Mouse (Mus musculus) lung, adult 2 months (tissue): Measurements from ENCODE around the gene Slc13a3. TPM values are rescaled to one million over a fixed set of nuclear protein-coding genes. Genes with fewer than 3 reads are reported as not detected.

ENCODE experiments used
- DNase-seq: peaks from one replicate; pipeline ENCODE4 v3.0.0; 2022
- H3K4me1 ChIP-seq: fragments of 200-500 bp; 2 replicates; pipeline ENCODE4 v1.6.1; 2011; ENCODE audit warnings: low read length; ENCODE audit not compliant: control insufficient read depth, insufficient read depth
- H3K4me3 ChIP-seq: fragments of 200-500 bp; replicated peaks from 2 replicates; pipeline ENCODE3; 2011; ENCODE audit warnings: low read depth, mild to moderate bottlenecking, control low read depth, low read length; ENCODE audit errors: extremely low read depth
- CTCF ChIP-seq: fragments of 200-500 bp; IDR thresholded peaks from 2 replicates; pipeline ENCODE4 v1.5.1; 2011; ENCODE audit warnings: mild to moderate bottlenecking, low read length, control low read depth; ENCODE audit not compliant: insufficient read depth
- POLR2A ChIP-seq: fragments of 200-500 bp; IDR thresholded peaks from 2 replicates; pipeline ENCODE4 v1.6.1; 2011; ENCODE audit warnings: low read depth, mild to moderate bottlenecking, control low read depth, low read length, borderline replicate concordance; ENCODE audit errors: extremely low read depth
- WGBS: fragments of 180-500 bp; shearing (Covaris S2); methylation state at CpG from one replicate; pipeline ENCODE4 v1.1.7; 2018; 5-methylcytosine and 5-hydroxymethylcytosine counted together
- polyA plus RNA-seq: library from polyadenylated mRNA; depleted of rRNA; stranded (reverse); fragments of >200 nt; gene quantifications from 2 replicates; pipeline ENCODE4 v1.2.3, GENCODE M21; 2012

Slc13a3 gene
- polyA plus RNA-seq, 1 experiment: 3.1 TPM

GRCm38 (mm10) chr2:165376001-165376400, 97.0 kb downstream of the Slc13a3 start:
- DNase-seq: no peak
- TF ChIP-seq CTCF (no peak), POLR2A (no peak)
- no peaks in the 10 kb centered on the region for H3K4me1 ChIP-seq
- WGBS: 56% methylated on average over 4 of the region's 4 CpGs
- H3K4me3 ChIP-seq: no peak overlapping the region

- no peak overlapping the region for H3K4me3 ChIP-seq
- DNase-seq: no peak
- no peaks in the 10 kb centered on the region for H3K4me1 ChIP-seq
- WGBS: 86% methylated on average over 5 of the region's 5 CpGs
- no peak for TF ChIP-seq POLR2A
- no peak for TF ChIP-seq CTCF
Measured at GRCm38 (mm10) chr2:165375478-165375877, 97.6 kb downstream of the Slc13a3 start.

GRCm38 (mm10) chr2:165371066-165371465, 102.0 kb downstream of the Slc13a3 start:
- DNase-seq: no peak
- TF ChIP-seq CTCF (no peak), POLR2A (no peak)
- 15% methylated on average over 3 of the region's 3 CpGs for WGBS
- H3K4me3 ChIP-seq: no peak overlapping the region
- 0 out of 2 replicates have a peak, but pooled peaks cover 4% of the 10 kb centered on the region for H3K4me1 ChIP-seq

GRCm38 (mm10) chr2:165370348-165370747, 102.7 kb downstream of the Slc13a3 start:
- Histone ChIP-seq H3K4me1 (0 out of 2 replicates have a peak, but pooled peaks cover 4% of the 10 kb centered on the region), H3K4me3 (no peak overlapping the region)
- no peak for DNase-seq
- 62% methylated on average over 3 of the region's 3 CpGs for WGBS
- TF ChIP-seq CTCF (no peak), POLR2A (no peak)

GRCm38 (mm10) chr2:165368496-165368895, 104.5 kb downstream of the Slc13a3 start, which contains the start of gene Zfp663:
Gene Zfp663 (minus strand): TSS chr2:165368729.
- Histone ChIP-seq H3K4me3 (peak within 1 kb of the TSS; percentile 28), H3K4me1 (0 out of 2 replicates have a peak, but pooled peaks cover 4% of the 10 kb centered on the region)
- WGBS: 4% methylated on average over 27 of the region's 27 CpGs
- no peak for TF ChIP-seq POLR2A
- no peak for TF ChIP-seq CTCF
- no peak for DNase-seq

- TF ChIP-seq CTCF (no peak), POLR2A (no peak)
- 2% methylated on average over 13 of the region's 13 CpGs for WGBS
- Histone ChIP-seq H3K4me1 (0 out of 2 replicates have a peak, but pooled peaks cover 4% of the 10 kb centered on the region), H3K4me3 (peak overlapping the region; percentile 28)
- DNase-seq: peak; percentile 15
Measured at GRCm38 (mm10) chr2:165367868-165368439, 105.1 kb downstream of the Slc13a3 start.

GRCm38 (mm10) chr2:165367047-165367520, 105.9 kb downstream of the Slc13a3 start:
- 9% methylated on average over 6 of the region's 8 CpGs for WGBS
- TF ChIP-seq POLR2A (no peak), CTCF (no peak)
- H3K4me3 ChIP-seq: peak overlapping the region; percentile 46
- 0 out of 2 replicates have a peak, but pooled peaks cover 4% of the 10 kb centered on the region for H3K4me1 ChIP-seq
- peak; percentile 59 for DNase-seq

GRCm38 (mm10) chr2:165364334-165365091, 108.5 kb downstream of the Slc13a3 start:
- H3K4me1 ChIP-seq: 0 out of 2 replicates have a peak, but pooled peaks cover 4% of the 10 kb centered on the region
- 11% methylated on average over 21 of the region's 21 CpGs for WGBS
- TF ChIP-seq CTCF (peak; percentile 61), POLR2A (no peak)
- H3K4me3 ChIP-seq: no peak overlapping the region
- peak; percentile 54 for DNase-seq

- Histone ChIP-seq H3K4me1 (0 out of 2 replicates have a peak, but pooled peaks cover 4% of the 10 kb centered on the region), H3K4me3 (no peak overlapping the region)
- TF ChIP-seq POLR2A (no peak), CTCF (no peak)
- 85% methylated on average over 6 of the region's 6 CpGs for WGBS
- DNase-seq: no peak
Measured at GRCm38 (mm10) chr2:165363282-165363681, 109.7 kb downstream of the Slc13a3 start.
